Mouse (Mus musculus): Measurements from ENCODE around the gene Elmsan1.

Elmsan1 gene

DNA sequence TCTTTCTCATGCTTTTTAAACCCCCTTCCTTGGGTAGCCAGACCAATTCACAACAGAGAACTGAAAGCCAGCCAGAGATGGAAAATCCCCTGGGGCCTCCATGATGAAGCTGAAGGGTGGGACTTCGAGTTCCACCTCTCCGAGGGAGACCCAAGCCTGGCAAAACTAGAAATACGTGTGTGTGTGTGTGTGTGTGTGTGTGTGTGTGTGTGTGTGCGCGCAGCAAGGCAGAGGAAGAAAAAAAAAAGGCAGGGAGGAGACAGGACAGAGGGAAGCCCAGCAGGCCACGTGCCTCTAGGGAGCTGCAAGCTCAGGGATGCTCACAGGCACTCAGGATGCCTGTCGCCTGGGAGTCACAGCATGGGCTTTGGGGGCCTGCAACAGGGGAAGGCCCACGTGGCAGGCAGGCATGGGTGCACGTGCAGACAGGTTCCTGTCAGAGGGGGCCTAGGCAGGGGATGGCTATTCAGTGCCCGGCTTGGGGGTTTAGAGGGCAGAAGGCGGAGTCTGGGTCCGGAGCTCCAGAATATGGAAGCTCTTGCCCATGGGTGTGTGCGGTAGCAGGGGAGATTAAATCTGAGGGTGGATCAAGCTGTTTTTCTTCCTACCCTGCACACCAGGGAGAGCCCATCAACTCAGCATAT lies 42.4 kb downstream of the Elmsan1 start:
- DNase-seq (ENCODE audit: low spot score in 2 of 2) = peak; percentile 66 to 70

DNA sequence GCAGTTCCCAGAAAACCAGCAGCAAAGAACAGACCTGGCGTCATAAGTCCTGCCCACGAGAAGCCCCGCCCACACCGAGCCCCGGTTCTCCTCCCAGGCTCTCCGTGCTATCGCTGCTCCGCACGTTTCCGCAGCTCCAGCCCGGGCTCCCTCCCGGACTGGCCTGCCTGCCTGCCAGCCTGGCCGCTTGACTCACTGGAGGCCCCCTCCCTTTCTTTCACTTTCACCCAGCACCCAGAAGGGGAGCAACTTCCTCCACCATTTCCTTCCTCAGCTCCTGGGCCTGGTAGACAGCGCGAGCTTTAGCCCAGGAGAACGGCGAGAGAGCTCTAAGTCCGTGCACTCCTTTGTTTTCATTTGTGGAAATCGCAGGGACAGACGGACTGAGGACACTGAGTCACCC lies 43.0 kb downstream of the Elmsan1 start:
- peak; percentile 91 to 97 for DNase-seq (ENCODE audit: low spot score in 2 of 2)

DNA sequence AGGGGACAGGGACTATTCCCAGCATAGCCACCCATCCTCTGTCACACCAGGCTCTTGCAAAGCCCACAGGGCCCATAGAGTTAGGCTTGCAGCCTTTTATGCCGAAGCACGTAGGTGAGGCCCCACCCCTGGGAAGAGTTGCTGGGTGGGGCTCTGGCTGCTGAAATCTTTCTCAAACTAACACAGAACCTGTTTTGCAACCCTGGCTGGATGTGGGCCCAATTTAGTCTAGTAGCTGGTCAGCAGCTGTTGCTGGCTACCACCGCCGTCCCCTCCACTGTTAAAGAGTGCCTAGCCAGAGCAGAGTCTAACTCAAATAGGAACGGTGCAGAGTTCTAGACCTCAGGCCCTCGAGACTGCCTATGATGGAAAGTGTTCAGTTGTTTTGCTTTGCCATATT lies 43.8 kb downstream of the Elmsan1 start:
- DNase-seq (ENCODE audit: low spot score in 2 of 2) = peak in 1 of 2 experiments; percentile 64

DNA sequence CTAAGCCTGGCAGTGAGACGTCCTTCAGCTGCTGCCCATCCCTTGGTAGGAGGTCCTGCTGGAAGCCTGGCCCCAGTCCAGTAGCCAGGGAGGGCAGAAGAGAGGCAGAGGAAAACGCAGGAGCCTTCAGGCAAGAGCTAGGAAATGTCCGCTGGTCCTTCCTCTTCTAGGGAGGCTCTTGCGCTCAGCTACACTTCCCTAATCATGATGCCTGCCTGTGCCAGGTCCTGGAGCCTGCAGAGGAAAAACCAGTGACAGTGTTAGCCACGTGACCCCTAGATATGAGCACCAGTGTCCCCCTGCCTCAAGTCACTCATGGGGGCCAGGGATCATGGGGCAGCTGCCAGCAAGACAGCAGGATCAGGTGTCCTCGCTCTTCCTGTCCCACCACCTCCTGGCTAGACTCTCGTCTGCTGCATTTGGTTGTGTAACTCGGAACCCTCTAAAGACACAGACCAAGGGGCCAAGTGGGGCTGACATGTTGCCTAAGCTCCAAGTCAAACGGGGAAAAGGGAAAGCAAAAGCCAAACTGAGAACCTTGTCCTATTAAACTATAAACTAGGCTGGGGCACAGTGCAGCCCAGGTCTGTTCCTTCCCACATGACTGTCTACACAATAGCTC lies 44.4 kb downstream of the Elmsan1 start:
- no peak for DNase-seq (ENCODE audit: low spot score in 2 of 2)

DNA sequence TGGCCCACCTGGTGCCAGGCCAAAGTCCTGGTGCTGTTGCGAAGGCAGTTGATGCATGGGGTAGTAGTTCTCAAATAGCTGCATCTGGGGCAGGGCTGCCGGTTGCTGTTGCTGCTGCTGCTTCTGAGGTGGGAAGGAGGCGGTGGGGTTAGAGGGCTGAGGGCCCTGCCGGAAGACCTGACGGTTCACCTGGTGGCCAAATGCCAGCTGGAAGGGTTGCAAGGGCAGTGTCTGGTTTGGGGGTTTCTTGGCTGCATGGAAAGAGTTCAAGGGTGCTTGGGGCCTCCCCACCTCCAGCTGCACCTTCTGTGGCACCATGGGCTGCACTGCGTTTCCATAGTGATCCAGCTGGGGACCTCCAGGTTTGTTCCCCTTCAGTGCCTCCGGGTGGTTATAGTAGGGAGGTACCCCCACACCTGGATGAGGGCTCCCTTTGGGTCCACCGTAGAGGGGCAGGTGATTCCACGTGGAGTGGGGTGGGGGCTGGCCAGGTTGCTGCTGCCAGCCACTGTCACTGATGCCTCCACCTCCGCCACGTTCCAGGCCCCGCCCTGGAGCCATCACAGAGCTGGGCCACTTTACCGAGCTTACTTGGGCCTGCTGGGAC lies 45.3 kb downstream of the Elmsan1 start:
- no peak for DNase-seq (ENCODE audit: low spot score in 2 of 2)

DNA sequence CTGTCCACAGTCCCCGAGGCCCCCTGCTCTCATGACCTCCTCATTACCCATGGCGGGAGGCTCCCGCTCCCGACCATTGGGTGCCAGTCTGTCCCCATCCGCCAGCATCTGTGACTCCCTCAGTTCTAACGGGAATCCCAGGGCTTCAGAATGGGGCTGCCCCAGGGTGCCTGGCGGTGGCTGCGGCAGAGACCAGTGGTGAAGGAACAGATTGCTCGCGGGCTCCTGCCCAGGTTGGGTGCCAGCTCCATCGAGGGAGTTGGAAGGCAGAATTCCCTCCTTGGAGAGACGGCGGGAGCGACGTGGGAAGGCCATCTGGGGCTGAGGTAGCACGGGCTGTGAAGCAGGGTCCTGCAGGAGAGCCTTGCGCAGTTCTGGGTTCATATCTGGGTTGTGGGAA lies 45.8 kb downstream of the Elmsan1 start:
- no peak for DNase-seq (ENCODE audit: low spot score in 2 of 2)

DNA sequence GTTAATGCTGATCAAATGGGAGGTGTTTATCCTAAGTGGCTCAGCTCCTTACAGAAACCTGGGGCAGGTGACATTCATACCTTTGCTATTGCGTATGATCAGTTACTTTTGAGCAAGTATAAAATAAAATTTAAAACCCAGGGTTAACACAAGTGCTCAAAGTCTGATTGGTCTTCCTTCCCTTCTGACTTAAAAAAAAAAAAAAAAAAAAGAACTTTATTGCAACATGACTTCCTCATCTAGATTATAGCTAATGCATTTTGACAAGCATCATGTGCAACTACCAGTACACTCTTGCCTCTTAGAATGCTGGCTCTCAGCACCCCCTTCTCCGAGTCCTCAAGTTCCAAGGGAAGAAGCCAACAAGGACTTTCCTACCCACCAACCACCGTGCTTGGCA lies 46.5 kb downstream of the Elmsan1 start:
- no peak for DNase-seq (ENCODE audit: low spot score in 2 of 2)

DNA sequence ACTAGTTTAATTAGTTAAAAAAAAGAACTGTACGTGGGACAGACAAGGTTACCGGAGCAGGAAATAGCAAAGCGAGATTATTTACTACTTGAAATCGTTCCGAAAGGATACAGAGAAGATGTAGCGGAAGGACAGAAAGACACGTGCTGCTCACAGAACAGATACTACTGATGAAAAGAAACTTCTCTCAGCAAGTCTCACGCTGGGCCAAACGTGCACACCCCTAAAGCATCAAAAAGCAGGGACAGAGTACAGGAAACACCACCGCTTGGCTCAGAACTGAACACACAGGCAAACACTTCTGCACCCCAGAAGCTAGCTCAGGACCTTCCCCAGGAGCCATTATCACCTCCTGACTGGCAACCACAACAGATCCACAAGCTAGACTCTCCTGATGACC lies 48.1 kb downstream of the Elmsan1 start:
- no peak for DNase-seq (ENCODE audit: low spot score in 2 of 2)

DNA sequence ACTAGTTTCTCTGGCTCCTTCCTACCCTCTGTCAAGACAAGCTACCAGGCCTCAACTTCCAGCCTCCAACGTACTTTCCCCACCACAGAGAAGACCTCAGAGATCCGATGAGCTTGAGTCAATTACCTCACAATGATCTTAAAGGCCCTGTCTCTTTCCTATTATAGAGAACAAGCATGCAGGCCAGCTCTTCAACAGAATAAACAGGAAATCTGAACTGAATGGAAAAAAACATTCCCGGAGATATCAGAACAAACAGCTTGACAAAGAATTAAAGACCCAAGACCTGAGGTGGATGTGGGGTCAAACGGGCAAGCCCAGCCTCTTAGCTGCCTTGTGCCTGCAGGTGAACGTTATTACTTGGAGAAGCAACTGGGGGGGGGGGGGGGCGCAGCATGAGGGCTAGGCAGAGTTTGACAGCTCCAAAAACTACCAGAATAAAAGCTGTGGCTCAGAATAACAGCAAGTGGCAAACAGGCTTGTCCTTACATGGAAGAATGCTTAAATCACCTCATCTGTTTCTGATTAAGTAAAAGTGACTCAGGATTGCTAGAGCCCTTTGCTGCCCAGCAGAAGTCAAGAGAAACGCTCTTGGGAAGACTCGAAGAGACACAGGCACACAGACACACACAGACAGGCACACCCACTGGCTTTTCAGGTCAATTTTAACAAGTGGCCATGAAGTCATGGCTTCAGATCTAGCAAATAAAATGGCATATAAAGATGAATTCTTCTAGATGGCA lies 52.9 kb downstream of the Elmsan1 start:
- no peak for DNase-seq (ENCODE audit: low spot score in 2 of 2)

DNA sequence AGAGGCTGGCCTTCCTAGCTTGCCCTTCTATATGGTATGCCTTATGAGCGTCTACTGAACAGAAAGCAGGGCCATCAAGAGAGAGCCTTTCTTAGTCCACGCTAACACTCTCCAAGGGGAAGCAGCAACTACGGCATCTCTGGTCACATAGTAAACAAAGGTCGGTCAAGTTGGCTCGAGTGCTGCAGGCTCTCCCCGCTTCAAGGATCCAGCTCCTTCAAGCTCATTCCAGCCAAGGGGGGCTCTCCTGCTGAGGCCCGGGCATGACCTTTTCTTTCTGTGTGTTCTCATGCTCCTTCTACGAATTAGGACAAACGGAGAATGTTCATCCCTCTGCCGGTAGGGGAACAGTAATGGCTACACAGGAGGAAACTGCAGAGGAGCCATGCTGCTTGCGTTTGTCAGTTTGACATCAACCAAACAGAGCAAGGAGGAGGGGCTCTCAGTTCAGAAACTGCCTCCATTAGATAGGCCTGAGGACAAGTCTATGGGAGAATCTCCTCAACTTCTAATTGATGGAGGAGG lies 55.0 kb downstream of the Elmsan1 start:
- no peak for DNase-seq (ENCODE audit: low spot score in 2 of 2)

DNA sequence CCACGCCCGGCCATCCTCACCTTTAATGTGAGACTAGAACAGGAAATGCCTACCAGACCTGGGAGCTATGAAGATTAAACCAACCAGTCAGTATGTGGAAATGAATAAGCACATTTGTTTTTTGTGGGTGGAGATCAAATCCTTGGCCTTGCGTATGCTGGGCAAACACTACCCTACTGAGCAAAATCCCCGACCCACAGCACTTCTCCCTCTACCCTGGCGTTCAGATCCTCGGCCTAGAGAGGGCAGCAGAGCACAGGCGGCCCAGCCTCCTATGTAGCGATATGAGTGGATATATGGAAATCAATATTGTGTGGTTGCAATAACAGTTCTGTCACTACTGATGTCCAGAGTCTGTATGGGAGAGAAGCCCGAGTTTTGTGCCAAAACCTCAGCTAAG lies 55.5 kb downstream of the Elmsan1 start:
- DNase-seq (ENCODE audit: low spot score in 2 of 2) = peak; percentile 49 to 77

DNA sequence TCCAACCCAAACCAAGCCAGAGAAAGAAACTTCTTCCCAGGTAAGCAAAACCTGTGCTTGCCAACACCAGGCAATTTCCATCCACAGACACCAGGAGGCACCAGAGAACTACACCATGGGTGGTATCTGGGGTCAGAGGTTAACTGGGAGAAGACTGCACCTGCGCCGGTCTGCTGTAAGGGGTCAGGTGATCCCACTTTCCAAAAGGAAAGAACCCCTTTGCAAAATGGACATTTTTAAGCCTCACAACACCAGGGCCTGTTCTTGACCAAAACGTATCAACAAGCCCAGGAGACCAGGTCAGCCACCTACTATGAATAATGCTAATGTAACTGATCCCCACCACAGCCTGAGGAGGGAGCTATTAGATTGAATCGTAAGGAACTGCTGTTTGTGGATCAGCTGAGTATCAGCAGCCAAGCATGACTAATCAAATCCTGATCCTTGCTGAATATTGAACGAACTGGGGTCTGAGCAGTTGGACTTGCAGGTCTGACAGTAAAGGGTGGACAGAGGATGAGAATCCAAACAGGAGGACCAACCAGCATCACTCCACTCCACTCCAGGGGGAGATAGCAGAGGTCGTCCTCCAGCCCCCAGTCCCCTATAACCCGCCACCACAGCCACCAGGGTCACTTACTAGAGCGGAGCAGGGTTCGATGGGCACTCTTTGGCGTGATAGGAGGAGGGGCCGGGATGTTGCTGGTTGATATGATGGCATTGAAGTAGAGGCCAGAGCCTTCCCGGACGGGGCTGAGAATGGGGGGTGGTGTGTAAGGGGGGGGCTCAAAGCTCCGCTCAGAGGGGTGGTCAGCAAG lies 56.9 kb downstream of the Elmsan1 start:
- peak; percentile 51 to 67 for DNase-seq (ENCODE audit: low spot score in 2 of 2)

DNA sequence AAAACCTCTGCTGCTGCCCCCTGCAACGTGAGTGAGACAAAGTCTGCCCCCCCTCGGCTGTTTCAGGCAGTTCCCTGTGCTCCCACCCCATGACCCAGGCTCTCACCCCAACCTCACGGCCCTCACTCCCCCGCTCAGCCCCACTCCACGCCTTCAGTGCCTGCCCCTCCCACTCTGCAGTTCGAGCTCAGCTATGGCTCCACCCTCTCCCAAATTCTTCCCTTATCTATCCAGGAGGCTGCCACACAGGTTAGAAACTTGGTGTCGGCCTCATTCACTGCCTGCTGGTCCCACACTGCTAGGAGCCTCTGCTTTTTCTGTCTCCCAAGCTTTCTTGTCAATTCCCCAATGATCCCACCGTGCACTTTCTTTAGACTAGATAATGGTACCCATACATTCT lies 57.6 kb downstream of the Elmsan1 start:
- DNase-seq (ENCODE audit: low spot score in 2 of 2) = no peak

DNA sequence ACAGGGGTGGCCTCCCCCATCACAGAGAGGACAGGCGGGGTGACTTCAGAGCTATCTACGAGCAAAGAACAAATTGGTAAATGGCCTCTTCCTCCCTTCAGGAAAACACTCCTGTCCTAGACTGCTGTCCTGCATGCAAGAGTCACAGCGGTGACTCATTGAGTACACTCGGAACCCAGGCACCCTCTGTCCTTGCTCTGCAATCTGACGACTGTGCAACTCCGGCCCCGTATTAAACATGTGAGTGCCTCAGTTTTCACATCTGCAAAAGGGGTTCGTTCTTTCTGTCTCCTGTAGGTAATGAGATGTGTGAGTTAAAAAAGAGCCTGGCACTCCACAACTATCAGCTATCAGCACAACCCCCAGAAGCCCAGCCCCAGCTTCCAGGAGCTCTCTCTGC lies 58.2 kb downstream of the Elmsan1 start:
- no peak for DNase-seq (ENCODE audit: low spot score in 2 of 2)

DNA sequence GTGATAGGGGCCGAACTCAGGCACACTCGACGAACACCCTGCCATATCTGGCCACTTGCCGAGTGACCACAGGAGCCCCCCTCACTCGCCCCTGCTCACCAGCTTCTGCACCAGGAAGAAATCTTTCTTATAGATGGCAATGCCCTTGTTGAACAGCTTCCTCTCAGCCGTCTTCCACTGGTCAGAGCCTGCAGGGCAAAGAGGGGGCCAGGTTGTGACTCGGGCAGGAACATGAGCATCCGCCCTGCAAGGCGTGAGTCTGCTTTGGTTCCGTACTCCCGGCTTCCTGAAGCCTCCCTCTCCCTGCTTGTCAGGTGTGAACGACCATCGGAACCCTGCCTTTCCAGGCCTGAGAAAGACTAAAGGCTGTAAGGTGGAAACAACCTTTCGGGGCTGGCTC lies 60.5 kb downstream of the Elmsan1 start:
- DNase-seq (ENCODE audit: low spot score in 2 of 2) = no peak

DNA sequence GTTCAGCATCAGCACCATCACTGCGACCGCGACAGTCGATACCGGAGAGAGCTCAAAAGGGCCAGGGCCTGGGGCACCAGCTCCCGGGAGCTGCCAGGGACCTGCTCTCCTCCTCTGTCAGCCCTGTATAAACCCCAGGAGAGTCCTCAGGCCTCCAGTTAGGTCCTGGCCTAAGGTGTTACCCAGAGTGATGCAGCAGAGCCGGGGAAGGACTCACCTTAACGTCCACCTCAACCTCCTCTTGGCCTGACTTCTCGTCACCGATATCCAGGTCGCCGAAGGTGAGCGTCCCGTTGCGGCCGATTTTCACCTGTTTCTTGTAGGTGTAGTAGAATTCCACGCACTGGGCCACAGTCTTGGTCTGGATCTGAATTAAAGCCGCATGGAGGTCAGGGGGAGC lies 62.5 kb downstream of the Elmsan1 start:
- DNase-seq (ENCODE audit: low spot score in 2 of 2) = no peak

DNA sequence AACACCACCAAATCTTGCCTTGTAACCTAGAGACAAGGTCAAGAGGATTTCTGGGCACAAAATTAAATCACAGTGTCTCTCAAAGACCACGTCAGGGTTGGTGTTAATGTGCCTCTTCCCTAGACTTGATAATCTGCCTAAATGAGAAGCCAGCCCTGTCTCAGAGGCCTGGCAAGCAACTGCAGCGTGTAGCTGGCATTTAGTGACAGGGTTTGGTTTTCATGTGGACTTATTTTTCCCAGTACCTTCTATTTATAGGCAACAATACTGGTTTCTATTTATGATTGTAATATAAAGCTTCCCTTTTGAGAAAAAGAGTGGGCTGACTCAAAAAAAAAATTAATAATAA lies 63.2 kb downstream of the Elmsan1 start:
- DNase-seq (ENCODE audit: low spot score in 2 of 2) = no peak

DNA sequence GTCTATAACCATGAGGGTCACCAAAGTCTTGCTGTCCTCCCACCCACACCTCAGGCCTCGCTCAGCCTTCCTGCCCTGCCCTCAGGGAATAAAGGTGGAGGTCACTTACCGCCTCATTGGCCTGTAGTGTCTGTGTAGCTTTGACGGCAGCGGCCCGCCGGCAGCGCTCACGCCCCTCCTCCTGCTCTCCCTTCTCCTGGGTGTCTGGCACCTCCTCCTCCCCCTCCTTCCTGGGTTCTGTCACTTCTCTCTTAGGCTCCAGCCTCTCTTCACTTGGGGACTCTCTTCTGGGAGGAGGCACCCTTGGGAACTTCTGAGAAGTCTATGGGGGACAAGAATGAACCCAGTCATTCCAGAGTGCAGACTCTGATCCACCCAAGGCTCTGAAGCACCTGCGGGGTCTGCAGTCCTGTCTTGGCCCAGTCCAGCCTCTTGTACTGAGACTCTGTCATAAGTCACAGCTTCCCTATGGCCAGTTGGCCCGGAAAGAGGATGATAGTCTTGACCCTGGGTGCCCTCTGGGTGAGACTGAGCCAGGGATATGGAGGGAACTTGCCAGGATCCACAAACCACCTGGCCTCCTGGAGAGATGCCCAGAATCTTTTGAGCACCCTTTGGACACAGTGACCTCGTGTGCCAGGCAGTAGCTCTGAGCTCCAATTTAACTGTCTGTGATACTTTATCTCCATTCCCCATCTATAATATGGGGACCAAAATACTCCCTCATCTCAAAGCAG lies 63.7 kb downstream of the Elmsan1 start:
- no peak for DNase-seq (ENCODE audit: low spot score in 2 of 2)

DNA sequence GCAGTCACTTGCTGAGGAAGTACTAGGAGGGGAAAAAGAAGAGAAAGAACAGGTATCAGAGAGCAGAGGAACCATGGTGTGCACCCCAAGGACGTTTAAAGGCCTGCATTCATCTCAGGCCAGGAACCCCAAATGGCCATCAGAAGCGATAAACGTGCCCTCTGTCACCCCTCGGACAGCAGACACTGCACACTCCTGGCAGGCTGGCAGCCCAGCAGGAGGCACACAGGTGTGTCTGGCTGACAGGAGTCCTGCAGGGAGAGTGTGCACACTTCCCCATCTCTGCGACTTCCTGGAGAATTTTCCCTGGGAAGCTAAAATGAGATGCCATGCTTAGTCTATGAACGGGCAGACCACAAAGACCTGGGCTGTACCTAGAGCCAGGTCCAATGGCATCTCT lies 65.3 kb downstream of the Elmsan1 start:
- DNase-seq (ENCODE audit: low spot score in 2 of 2) = no peak

DNA sequence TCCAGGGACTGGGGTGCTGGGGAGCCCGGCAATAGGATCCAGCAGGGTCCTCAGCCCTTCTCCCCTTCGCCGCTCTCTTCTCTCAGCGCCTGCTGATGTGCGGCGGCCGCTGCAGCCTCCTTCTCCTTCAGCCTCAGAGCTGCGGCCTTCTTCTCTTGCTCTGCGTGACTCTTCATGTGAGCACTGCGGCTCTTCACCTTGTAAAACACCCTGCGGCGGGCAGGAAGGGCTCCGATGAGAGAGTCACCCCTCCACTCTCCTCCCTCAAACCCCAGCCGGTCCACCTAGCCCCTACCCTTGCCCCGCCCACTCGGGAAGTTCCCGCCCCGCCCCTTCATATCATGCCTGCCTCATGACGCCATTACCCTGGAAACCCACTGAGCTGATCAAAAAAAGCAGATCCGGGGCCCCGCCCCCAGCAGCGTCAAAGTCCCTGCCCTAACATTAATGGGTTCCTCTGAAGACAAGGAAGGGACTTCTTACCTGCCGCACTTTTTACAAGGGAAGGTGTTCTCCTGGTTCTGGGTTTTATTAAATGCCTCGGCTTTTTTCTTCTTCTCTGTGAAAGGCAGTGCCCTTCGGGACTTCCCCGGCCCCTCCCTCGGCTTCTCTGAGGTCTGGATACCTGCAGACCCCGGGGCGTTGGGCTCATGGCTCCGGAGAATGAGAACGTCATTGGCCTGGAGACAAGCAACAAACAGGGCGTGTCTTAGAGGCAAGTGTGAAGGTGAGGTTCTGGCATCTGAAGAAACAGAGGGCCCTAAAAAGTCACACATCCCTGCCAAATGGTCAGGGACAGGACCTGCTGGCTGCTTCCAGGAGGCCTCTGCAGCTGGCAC lies 66.1 kb downstream of the Elmsan1 start:
- peak; percentile 47 to 69 for DNase-seq (ENCODE audit: low spot score in 2 of 2)
